ENCODE assay signal across 17 mouse cellular contexts in the genomic region with DNA sequence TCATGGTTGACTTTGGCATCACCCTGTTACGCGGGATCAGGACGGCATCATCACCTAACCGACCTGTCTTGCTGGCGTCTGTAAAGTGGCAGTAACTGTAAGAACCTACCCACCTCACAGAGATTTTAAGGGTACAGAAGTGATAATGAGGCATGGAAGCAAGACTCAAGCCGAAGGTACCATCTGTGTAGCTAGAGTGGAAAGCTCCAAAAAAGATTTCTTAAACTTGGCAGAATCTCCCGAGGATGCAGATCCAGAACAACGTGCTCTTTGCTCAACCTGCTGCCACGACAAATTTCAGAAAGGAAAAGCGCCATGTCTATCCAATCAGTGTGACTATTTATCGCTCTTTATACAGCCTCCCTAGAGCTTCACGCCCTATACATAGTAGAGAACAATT.
"Had no signal": no experiment of that assay in that cellular context is flagged by ENCODE, and none has a peak within 500 bp of the region (broad histone marks: within the 10 kb centered on the region; RNA-seq: fewer than 3 reads in every experiment).

No protein-coding gene starts in this region.

- H3K4me3 ChIP-seq: midbrain, embryonic 10.5 days; midbrain, embryonic 12.5 days; myocyte; neural tube, embryonic 13.5 days; neural tube, embryonic 15.5 days had no signal

- H3K36me3 ChIP-seq: midbrain, embryonic 10.5 days; midbrain, embryonic 12.5 days; neural tube, embryonic 13.5 days; neural tube, embryonic 15.5 days had no signal

- H3K4me1 ChIP-seq: midbrain, embryonic 10.5 days; midbrain, embryonic 12.5 days; neural tube, embryonic 15.5 days had no signal

- DNase-seq: lung, adult 18-20 months; lung, embryonic 14.5 days; lung, postnatal 10 days; lung, postnatal 4 days; midbrain, embryonic 14.5 days; right cerebral cortex, postnatal 25 days; right cerebral cortex, postnatal 4 days; spleen, adult 18-20 months; thymus, adult 2 months; thymus, postnatal 25 days; thymus, postnatal 4 days had no signal

- H3K4me2 ChIP-seq: lung, embryonic 14.5 days; midbrain, embryonic 12.5 days; neural tube, embryonic 13.5 days; neural tube, embryonic 15.5 days had no signal

- H3K9me3 ChIP-seq: midbrain, embryonic 10.5 days; midbrain, embryonic 12.5 days; neural tube, embryonic 13.5 days; neural tube, embryonic 15.5 days had no signal

- ATAC-seq: midbrain, embryonic 16.5 days had no signal

- H3K27me3 ChIP-seq: midbrain, embryonic 12.5 days; neural tube, embryonic 13.5 days; neural tube, embryonic 15.5 days had no signal

- H3K27ac ChIP-seq: midbrain, embryonic 10.5 days; midbrain, embryonic 12.5 days; neural tube, embryonic 13.5 days; neural tube, embryonic 15.5 days had no signal

- H3K9ac ChIP-seq: lung, embryonic 14.5 days; midbrain, embryonic 12.5 days; neural tube, embryonic 13.5 days; neural tube, embryonic 15.5 days had no signal
